Mouse (Mus musculus) stomach, embryonic 16.5 days (tissue): ENCODE data around the gene Plekha5. TPM values are rescaled to one million over a fixed set of nuclear protein-coding genes. Genes with fewer than 3 reads are reported as not detected.

ENCODE experiments used
- ATAC-seq: fragments of 200-750 bp; cut with Nextera tagmentation; 2 replicates; pipeline ENCODE4 v1.8.0; 2017; ENCODE audit warnings: moderate number of reproducible peaks, moderate TSS enrichment; ENCODE audit not compliant: insufficient read depth, low FRiP score
- H3K27ac ChIP-seq: fragments of 300-500 bp; sonication (generic); 2 replicates; pipeline ENCODE4 v1.5.1; 2014; ENCODE audit warnings: low read length
- H3K27me3 ChIP-seq: fragments of 300-500 bp; sonication (generic); 2 replicates; pipeline ENCODE4 v1.6.1; 2014; ENCODE audit warnings: low read length, control low read depth, mixed read lengths; ENCODE audit not compliant: control insufficient read depth, insufficient read depth
- H3K36me3 ChIP-seq: fragments of 300-500 bp; sonication (generic); 2 replicates; pipeline ENCODE4 v1.6.1; 2014; ENCODE audit warnings: low read length; ENCODE audit not compliant: control insufficient read depth, insufficient read depth
- H3K4me1 ChIP-seq: fragments of 300-500 bp; sonication (generic); 2 replicates; pipeline ENCODE4 v1.6.1; 2014; ENCODE audit warnings: low read length, control low read depth, mixed read lengths; ENCODE audit not compliant: control insufficient read depth, insufficient read depth
- H3K4me2 ChIP-seq: fragments of 300-500 bp; sonication (generic); 2 replicates; pipeline ENCODE4 v1.6.1; 2014; ENCODE audit warnings: low read depth, low read length, mixed read lengths
- H3K4me3 ChIP-seq: fragments of 300-500 bp; sonication (generic); replicated peaks from 2 replicates; pipeline ENCODE4 v1.5.1; 2014; ENCODE audit warnings: mild to moderate bottlenecking, low read length
- H3K9ac ChIP-seq: fragments of 300-500 bp; sonication (generic); 2 replicates; pipeline ENCODE4 v1.6.1; 2014; ENCODE audit warnings: low read length
- H3K9me3 ChIP-seq: fragments of 300-500 bp; sonication (generic); replicated peaks from 2 replicates; pipeline ENCODE4 v1.6.1; 2016; ENCODE audit warnings: low read length, control low read depth; ENCODE audit not compliant: control insufficient read depth
- WGBS: fragments of 180-500 bp; shearing (Covaris S2); extraction: QIAGEN DNeasy Blood & Tissue Kit; methylation state at CpG from one replicate; pipeline ENCODE4 v1.1.7; 2014; 5-methylcytosine and 5-hydroxymethylcytosine counted together
- polyA plus RNA-seq: library from polyadenylated mRNA; unstranded; fragments of >200 nt; fragmentation: Nextera tagmentation; extraction: Ambion mirVana; gene quantifications from 2 replicates; pipeline ENCODE4 v1.2.1, GENCODE M21; 2015

Gene Plekha5
- polyA plus RNA-seq, 1 experiment from 2014 or later = 35.0 TPM

DNA sequence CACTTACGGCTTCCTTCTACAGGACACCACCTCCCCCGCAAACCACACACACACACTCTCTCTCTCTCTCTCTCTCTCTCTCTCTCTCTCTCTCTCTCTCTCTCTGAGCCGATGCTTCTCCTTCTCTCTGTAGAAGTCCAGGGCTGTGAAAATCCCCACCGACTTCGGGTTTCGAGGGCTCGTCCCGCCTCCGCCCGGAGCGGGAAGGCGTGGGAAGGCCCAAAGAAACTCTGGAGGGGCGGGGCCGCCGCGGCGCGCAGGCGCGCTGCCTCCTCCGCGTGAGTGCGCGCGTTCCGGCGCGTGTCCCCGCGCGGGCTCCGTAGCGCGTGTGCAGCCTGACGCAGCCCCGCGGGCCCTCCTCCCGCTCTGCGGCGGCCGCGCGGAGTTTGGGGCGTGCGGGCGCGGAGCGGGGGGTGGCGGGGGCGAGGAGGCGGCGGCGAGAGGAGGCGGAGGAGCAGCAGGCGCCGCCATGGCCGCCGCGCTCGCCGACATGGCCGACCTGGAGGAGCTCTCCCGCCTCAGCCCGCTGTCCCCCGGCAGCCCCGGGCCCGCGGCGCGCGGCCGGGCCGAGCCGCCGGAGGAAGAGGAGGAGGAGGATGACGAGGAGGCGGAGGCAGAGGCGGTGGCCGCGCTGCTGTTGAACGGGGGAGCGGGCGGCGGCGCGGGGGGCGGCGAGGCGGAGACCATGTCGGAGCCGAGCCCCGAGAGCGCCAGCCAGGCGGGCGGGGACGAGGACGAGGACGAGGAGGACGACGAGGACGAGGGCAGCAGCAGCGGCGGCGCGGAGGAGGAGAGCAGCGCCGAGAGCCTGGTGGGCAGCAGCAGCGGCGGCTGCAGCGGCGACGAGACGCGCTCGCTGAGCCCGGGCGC, 199.6 kb downstream of the Plekha5 start:
- WGBS = under 1% methylated on average over 89 of the region's 117 CpGs
- peak overlapping the region; percentile 96 for H3K27ac ChIP-seq
- peak overlapping the region; percentile 96 for H3K4me3 ChIP-seq
- peak; percentile 94 for ATAC-seq
- H3K9me3 ChIP-seq = no peaks in the 10 kb centered on the region
- peak overlapping the region; percentile 100 for H3K9ac ChIP-seq
- no peaks in the 10 kb centered on the region for H3K27me3 ChIP-seq
- no peaks in the 10 kb centered on the region for H3K36me3 ChIP-seq
- peak overlapping the region; percentile 76 for H3K4me2 ChIP-seq
- H3K4me1 ChIP-seq = peaks cover 22% of the 10 kb centered on the region

DNA sequence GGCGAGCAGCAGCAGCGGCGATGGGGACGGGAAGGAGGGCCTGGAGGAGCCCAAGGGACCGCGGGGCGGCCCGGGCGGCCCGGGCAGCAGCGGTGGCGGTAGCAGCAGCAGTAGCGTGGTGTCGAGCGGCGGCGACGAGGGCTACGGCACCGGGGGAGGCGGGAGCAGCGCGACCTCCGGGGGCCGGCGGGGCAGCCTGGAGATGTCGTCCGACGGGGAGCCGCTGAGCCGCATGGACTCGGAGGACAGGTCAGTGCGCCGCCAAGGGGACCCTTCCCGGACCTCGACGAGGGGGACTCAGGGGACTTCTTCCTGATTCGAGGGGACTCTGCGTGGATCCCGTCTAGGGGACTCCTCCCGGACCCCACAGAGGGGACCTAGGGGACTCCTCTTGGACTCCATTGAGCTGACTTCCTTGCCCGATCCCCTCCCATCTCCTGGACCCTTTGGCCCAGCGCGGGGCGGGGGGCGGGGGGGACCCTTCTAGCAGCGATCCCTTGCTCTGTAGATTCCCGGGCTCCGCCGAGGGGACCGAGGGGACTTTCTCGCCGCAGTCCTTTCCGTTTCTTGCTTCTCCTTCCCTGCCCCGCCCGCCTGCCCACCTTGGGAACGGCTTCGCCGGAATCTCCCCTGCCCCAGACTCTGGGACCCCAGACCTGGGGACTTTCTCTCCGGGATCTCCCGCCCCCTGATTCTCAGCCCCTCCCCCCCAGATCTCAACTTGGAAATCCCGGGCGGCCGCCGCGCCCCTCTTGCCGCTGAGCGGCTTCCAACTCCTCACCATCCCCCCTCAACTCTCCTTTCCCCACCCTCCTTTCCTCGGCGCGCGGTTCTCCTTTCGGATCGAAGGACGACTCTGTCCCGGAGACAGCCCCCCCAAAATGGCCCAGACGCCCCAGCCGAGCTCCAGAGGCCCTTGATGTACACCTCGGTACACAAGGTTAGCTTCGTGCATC, 200.5 kb downstream of the Plekha5 start:
- Histone ChIP-seq H3K36me3 (no peaks in the 10 kb centered on the region), H3K9me3 (no peaks in the 10 kb centered on the region), H3K9ac (peak overlapping the region; percentile 100), H3K27ac (peak overlapping the region; percentile 96), H3K4me2 (peak overlapping the region; percentile 76), H3K4me1 (peaks cover 22% of the 10 kb centered on the region), H3K4me3 (peak overlapping the region; percentile 96), H3K27me3 (no peaks in the 10 kb centered on the region)
- WGBS = under 1% methylated on average over 75 of the region's 80 CpGs
- peak; percentile 14; the same call in 1 of the 2 replicates for ATAC-seq

DNA sequence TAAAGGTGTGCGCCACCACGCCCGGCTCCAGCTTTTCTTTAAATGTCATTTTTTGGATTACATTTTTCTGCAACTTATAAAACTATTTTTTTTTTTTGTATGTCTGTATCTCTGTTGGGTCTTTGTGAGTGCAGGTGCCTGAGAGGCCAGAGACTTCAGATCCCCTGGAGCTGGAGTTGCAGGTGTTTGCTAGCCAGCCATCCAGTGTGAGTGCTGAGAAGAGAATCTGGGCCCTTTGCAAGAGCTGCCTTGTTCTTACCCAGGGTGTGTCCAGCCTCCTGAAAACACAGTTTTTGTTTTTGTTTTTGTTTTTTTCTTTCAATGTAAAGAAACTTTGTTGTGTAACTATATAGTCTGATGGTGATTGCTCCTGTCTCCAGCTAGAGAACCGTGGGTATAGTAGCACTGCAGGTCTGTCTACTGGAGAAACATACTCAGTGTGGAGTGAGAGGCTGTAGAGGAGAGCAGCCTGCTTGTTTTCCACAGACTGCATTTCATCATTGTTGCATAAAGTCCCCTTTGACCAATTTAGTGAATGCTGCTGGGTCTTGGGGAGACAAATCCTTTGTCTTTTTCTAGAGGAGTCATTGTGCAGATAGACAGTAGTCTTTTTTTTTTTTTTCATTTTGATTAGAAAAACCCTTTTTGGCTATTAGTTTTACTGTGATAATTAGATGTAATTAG, 205.5 kb downstream of the Plekha5 start:
- ATAC-seq = no peak
- 86% methylated on average over 4 of the region's 4 CpGs for WGBS
- peak overlapping the region; percentile 14; the same call in 1 of the 2 replicates for H3K9ac ChIP-seq
- H3K4me2 ChIP-seq = no peak overlapping the region
- H3K27me3 ChIP-seq = no peaks in the 10 kb centered on the region
- 0 out of 2 replicates have a peak, but pooled peaks cover 4% of the 10 kb centered on the region for H3K36me3 ChIP-seq
- H3K27ac ChIP-seq = no peak overlapping the region
- peaks cover 22% of the 10 kb centered on the region for H3K4me1 ChIP-seq
- H3K9me3 ChIP-seq = no peaks in the 10 kb centered on the region
- H3K4me3 ChIP-seq = no peak overlapping the region

DNA sequence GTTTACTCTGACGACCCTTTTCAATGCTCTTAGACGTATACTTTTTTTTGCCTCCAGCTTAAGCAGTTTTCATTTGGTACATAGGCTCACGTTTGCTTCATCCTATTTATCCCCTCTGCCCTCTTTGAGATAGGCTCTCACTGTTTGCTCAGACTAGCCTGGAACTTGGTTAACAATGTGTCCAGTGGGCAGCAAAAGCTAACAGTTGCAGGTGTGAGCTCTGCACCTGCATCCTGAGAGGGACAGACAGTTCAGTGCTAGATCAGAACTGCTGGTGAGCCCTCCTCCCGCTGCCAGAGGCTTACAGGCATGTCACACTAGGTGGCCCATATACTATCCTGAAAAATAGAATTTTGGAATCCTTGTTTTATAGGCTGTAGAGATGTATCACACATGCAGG, 206.5 kb downstream of the Plekha5 start:
- ATAC-seq = no peak
- H3K9me3 ChIP-seq = no peaks in the 10 kb centered on the region
- WGBS = 51% methylated on average over 4 of the region's 4 CpGs
- no peak overlapping the region for H3K27ac ChIP-seq
- H3K9ac ChIP-seq = no peak overlapping the region
- no peak overlapping the region for H3K4me2 ChIP-seq
- peaks cover 20% of the 10 kb centered on the region for H3K4me1 ChIP-seq
- H3K4me3 ChIP-seq = no peak overlapping the region
- H3K27me3 ChIP-seq = no peaks in the 10 kb centered on the region
- H3K36me3 ChIP-seq = 0 out of 2 replicates have a peak, but pooled peaks cover 7% of the 10 kb centered on the region

- ATAC-seq = no peak
- Histone ChIP-seq H3K27me3 (no peaks in the 10 kb centered on the region), H3K4me2 (no peak overlapping the region), H3K9ac (no peak overlapping the region), H3K4me1 (no peaks in the 10 kb centered on the region; the same call in 1 of the 2 replicates), H3K9me3 (no peaks in the 10 kb centered on the region), H3K36me3 (peaks cover 16% of the 10 kb centered on the region), H3K4me3 (no peak overlapping the region), H3K27ac (no peak overlapping the region)
- 67% methylated on average over 8 of the region's 8 CpGs for WGBS
These were observed 209.8 kb downstream of the Plekha5 start for GRCm38 (mm10) chr6:140633616-140634015.

GRCm38 (mm10) chr6:140636290-140636689, 212.4 kb downstream of the Plekha5 start:
- no peak overlapping the region for H3K4me2 ChIP-seq
- no peaks in the 10 kb centered on the region for H3K9me3 ChIP-seq
- no peak overlapping the region for H3K9ac ChIP-seq
- H3K27me3 ChIP-seq = no peaks in the 10 kb centered on the region
- H3K27ac ChIP-seq = no peak overlapping the region
- no peaks in the 10 kb centered on the region for H3K4me1 ChIP-seq
- no peak for ATAC-seq
- no peak overlapping the region for H3K4me3 ChIP-seq
- 92% methylated on average over 4 of the region's 4 CpGs for WGBS
- H3K36me3 ChIP-seq = peaks cover 21% of the 10 kb centered on the region

- H3K4me1 ChIP-seq = no peaks in the 10 kb centered on the region
- no peak overlapping the region for H3K4me3 ChIP-seq
- H3K4me2 ChIP-seq = no peak overlapping the region
- no peak overlapping the region; the same call in 1 of the 2 replicates for H3K27ac ChIP-seq
- ATAC-seq = no peak
- no peak overlapping the region for H3K9ac ChIP-seq
- H3K36me3 ChIP-seq = peaks cover 22% of the 10 kb centered on the region
- 93% methylated on average over 7 of the region's 7 CpGs for WGBS
- no peaks in the 10 kb centered on the region for H3K9me3 ChIP-seq
- H3K27me3 ChIP-seq = no peaks in the 10 kb centered on the region
These were observed 218.2 kb downstream of the Plekha5 start for GRCm38 (mm10) chr6:140642010-140642409.

DNA sequence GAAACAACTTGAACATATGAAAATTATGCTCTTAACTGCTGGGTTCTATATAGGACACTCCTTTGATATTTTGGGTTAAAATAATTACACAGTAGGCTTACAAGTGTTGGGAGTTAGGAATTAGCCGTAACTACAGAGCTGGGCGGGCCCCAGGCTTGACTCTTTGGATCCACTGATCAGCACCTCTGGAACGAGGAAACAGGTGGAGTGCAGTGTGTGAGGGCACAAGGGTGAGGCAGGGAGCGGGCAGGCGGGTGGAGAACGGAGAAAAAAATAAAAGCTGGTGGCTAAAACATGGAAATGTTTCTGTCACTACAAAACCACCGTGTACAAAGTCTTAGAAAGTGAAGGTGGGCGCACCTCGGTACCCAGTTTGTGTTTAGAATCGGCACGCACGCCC, 218.8 kb downstream of the Plekha5 start:
- 0 out of 2 replicates have a peak, but pooled peaks have one; percentile 50 for ATAC-seq
- Histone ChIP-seq H3K4me1 (no peaks in the 10 kb centered on the region), H3K36me3 (peaks cover 18% of the 10 kb centered on the region), H3K4me2 (no peak overlapping the region), H3K27ac (0 out of 2 replicates have a peak overlapping the region, but pooled peaks have one; percentile 31), H3K4me3 (no peak overlapping the region), H3K9me3 (no peaks in the 10 kb centered on the region), H3K27me3 (no peaks in the 10 kb centered on the region), H3K9ac (no peak overlapping the region)
- WGBS = 84% methylated on average over 12 of the region's 12 CpGs
